Mouse (Mus musculus): ENCODE measurements around the gene Arel1.

Gene Arel1

GRCm38 (mm10) chr12:84970428-84971096 is at the start of gene Arel1, which contains the start of gene Fcf1:
Gene Arel1, minus strand, starts transcription at chr12:84970900.
Gene Fcf1, plus strand, starts transcription at chr12:84970897.
- peak; percentile 92 to 94 for DNase-seq

GRCm38 (mm10) chr12:85012185-85012584 is 41.5 kb upstream of the Arel1 start:
- no peak for DNase-seq

GRCm38 (mm10) chr12:85010541-85010940 is 39.8 kb upstream of the Arel1 start:
- peak in 1 of 2 experiments; percentile 24 for DNase-seq

DNA sequence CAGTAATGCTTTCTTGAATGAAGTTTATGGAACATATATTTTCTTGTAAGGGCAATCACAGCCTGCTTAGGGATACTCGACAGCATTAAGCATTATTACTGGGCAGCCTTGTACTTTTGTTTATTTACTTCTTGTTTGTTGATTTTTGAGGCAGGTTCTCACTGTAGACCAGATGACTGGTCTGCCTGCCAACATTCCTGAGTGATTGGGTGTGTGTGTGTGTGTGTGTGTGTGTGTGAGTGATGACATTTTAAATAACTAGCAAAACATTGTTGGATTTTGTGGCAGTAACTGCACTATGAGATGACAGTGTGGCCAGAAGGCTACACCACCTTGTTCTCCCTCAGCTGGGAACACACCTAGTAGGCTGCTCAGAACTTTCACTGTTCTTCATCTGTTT is 39.1 kb upstream of the Arel1 start:
- no peak for DNase-seq

- no peak for DNase-seq
Measured at GRCm38 (mm10) chr12:85007021-85007420, 36.3 kb upstream of the Arel1 start.

- DNase-seq, result peak in 1 of 2 experiments; percentile 21
Measured at GRCm38 (mm10) chr12:85006206-85006605, 35.5 kb upstream of the Arel1 start.

GRCm38 (mm10) chr12:84999053-84999452 is 28.4 kb upstream of the Arel1 start:
- DNase-seq, result no peak

DNA sequence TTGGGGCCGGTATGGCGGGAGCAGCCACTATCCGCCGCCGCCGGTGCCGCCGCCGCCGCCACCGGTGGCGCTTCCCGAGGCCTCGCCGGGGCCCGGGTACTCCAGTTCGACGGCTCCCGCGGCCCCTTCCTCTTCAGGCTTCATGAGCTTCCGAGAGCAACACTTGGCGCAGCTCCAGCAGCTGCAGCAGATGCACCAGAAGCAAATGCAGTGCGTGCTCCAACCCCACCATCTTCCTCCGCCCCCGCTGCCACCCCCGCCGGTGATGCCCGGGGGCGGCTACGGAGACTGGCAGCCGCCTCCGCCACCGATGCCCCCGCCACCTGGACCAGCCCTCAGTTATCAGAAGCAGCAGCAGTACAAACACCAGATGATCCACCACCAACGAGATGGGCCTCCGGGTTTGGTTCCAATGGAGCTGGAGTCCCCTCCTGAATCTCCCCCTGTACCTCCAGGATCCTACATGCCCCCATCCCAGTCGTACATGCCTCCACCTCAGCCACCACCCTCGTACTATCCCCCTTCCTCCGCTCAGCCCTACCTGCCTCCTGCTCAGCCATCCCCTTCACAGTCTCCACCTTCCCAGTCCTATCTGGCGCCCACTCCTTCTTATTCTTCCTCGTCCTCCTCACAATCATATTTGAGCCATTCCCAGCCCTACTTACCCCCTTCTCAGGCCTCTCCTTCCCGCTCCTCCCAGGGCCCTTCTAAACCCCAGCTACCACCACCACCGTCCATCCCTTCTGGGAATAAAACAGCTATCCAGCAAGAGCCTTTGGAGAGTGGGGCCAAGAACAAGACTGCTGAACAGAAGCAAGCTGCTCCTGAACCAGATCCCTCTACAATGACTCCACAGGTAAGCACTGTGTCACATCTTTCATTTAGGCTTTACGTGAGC is 26.1 kb upstream of the Arel1 start:
- DNase-seq, result peak; percentile 36 to 76

DNA sequence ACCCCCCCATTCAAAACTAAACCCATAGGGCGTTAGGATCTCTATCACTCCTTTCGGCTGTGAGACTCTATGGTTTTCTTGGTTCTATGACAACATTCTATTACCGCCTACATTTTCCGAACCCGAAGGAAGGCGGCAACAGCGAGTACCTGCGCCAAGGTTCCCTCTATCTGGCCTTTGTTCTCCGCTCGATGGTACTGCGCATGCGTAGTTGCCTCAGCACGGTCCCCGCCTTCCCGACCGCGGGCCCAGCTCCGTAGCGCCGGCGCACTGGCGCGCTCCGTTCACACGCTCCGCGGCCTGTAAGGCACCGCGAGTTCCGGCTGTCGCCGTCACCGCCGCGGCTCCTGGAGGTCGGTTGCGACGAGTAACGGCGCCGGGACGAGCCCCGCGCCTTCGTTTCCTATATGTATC is 25.4 kb upstream of the Arel1 start, which contains the start of gene Ylpm1:
Gene Ylpm1 (plus strand): TSS at position 239 of the 414 bp plus-strand sequence.
- peak; percentile 98 for DNase-seq

DNA sequence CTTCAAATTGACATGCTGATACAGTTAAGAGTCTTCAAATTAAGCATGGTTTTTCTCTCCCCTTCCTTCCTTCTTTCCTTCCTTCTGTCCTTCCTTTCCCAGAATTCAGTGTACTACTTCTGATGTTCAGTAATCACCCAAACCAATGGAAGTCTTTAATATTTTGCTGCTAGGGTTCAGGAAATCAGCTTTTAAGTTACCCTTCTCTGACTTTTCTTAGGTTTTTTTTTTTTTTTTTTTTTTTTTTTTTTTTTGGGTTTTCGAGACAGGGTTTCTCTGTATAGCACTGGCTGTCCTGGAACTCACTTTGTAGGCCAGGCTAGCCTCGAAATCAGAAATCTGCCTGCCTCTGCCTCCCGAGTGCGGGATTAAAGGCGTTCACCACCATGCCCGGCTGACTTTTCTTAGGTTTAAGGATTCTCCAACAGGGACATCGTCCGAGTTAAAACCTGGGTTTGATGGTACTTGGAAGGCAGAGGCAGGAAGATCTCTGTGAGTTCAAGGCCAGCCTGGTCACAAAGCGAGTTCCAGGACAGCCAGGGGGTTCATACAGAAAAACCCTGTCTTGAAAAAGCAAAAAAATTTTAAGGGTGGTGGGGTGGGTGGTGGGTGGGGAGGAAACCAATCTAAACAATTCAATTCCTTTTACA is 24.5 kb upstream of the Arel1 start:
- peak in 1 of 2 experiments; percentile 15 for DNase-seq

DNA sequence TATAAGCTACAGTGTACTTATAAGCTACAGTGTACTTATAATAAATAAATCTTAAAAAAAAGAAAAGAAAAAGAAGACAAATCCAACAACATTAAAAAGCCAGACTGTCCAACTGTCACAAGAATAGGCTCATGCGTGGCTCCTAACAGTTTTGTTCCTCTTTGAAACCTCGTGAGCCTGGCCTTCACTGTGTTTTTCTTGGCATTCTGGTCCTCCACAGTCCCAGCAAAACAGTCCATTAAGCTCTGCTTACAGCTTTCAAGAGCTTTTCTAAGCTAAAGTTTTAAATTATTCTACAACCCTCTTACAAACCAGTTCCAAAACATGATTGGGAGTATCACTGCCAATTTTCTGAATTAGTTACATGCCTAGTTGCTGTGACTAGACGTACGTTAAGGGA is 18.8 kb upstream of the Arel1 start:
- no peak for DNase-seq

GRCm38 (mm10) chr12:84979264-84979862 is 8.7 kb upstream of the Arel1 start:
- DNase-seq, result no peak

DNA sequence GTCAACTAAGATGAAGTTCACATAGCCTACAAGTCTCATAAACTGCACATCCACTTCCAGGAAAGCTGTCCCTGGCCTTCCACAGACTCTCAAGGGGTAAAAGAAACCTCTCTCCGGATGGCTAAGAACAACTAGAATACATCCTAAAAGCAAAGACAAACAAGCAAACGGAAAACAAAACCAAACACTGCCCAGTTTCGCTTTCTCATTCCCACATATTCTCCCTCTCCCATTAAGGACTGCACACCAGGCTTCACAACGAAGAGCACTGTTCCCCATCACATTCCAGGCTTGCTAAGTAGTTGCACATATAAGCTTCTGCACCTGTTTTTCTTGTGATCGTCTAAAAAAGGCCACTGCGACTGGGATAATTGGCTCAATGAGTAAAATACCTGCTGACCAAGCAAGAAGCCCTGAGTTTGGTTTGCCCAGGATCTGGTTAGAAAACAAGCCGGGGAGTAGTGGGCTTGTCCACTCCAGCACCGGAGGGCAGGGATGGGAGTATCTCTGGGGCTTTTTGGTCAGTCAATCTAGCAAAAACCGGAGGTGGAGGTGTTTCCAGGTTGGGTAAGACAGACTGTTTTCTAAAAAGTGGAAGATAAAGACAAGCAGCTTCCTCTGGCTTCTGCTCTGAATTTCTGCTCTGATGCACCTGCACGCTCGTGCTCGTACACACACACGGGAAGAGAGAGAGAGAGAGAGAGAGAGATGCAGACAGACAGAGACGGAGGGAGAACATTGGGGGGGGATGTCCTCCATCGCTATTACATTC is 858 bp downstream of the Arel1 start:
- no peak for DNase-seq

DNA sequence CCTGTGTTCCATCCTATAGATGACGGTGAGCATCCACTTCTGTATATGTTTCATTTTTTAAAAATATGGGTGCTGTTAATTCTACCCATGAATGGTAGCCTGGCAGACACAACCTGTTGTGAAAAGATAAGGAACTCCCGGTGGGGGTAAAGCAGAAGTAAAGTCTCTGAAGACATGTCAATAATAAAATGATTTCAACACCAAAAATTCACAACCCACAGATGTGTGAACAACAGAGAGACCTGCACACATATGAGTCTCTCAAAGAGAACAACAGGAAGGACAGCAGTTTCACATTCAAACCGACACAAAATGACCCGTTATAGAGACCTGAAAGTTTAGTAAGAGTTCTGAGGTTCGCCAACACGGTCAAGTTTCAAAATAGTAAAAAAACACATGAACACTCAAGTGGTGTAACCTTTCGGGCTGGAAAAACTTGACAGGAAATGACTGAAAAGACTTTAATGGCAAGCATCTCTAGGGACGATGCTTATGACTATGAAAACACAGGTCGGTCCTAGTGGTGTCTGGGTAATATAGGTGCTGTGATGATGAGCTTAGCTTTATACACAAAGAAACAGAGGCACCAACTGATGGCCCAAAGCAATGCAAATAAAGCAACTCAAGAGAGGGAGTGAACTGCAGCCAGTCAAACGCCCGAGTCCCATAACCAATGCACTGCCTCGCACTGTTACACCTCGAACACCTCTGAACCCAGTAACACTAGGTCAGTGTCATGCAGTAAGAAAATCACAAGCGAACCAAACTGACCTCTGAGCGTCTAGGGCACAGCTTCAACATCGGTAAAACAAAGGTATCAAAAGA is 1.7 kb downstream of the Arel1 start:
- no peak for DNase-seq

DNA sequence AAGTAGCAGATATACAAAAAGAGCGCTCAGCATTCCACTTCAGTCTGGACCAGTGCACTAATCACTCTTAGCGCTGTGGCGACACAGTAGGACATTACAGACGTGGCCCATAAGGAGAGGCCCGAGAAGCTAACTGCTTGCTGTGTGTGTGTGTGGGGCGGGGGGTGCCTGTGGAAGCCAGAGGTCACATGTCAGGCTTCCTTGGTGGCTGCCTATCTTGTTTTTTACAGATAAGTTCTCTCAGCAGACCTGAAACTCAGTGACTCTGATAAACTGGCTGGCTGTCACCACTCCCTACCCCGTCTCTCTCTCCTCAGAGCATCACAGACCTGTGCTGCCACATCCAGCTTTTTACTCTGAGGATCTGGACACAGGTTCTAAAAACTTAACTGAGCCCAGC is 8.1 kb downstream of the Arel1 start:
- DNase-seq, result no peak

DNA sequence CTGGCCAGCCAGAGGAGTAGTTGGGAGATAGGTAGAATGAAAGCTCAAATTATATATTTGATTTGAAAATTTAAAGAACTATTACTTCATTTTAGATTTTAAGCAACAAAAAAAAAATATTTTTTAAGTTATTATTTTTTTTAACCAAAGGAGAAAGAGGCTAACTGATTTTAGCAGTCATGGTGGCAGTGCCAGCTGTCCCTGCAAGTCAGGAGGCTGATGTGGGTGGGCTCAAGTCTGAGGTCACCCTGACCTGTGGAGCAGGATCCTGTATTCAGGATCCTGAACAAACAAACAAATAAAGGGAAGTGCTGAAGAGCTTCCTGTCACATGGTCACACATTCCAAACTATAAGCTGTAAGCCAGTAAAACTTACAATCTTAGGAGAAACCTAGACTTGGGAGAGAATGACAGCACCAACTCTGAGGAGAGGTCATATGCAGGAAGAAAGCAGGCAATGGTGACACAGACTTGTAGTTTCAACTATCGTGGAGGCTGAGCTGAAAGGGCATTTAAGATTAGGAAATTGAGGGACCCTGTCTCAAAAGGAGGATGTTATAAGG is 11.8 kb downstream of the Arel1 start:
- DNase-seq, result no peak

DNA sequence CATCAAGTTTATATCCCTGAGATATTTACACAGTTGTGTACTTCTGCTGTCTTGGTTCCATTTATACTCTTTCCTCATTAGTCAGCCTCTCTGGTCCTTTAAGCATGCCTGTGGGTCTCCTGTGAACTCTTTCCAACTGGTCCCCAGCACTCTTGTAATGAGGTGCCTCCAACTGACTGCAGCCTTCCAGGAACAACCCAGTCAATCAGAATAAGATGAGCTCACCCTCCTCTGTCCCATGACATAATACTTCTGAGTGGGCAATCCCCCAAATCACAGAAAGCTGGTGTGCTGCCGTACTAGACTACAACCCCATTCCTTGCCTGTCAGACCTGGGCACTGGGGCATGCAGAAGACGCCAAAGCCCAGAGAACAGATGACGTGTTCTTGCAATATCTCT is 14.4 kb downstream of the Arel1 start:
- DNase-seq, result no peak

- DNase-seq, result no peak
Measured at GRCm38 (mm10) chr12:84952351-84952750, 18.3 kb downstream of the Arel1 start.

GRCm38 (mm10) chr12:84951531-84951930 is 19.2 kb downstream of the Arel1 start:
- no peak for DNase-seq

- DNase-seq, result no peak
Measured at GRCm38 (mm10) chr12:84950763-84951162, 19.9 kb downstream of the Arel1 start.
